Comparison of ENCODE assay signal across 8 mouse cellular contexts in the genomic region with DNA sequence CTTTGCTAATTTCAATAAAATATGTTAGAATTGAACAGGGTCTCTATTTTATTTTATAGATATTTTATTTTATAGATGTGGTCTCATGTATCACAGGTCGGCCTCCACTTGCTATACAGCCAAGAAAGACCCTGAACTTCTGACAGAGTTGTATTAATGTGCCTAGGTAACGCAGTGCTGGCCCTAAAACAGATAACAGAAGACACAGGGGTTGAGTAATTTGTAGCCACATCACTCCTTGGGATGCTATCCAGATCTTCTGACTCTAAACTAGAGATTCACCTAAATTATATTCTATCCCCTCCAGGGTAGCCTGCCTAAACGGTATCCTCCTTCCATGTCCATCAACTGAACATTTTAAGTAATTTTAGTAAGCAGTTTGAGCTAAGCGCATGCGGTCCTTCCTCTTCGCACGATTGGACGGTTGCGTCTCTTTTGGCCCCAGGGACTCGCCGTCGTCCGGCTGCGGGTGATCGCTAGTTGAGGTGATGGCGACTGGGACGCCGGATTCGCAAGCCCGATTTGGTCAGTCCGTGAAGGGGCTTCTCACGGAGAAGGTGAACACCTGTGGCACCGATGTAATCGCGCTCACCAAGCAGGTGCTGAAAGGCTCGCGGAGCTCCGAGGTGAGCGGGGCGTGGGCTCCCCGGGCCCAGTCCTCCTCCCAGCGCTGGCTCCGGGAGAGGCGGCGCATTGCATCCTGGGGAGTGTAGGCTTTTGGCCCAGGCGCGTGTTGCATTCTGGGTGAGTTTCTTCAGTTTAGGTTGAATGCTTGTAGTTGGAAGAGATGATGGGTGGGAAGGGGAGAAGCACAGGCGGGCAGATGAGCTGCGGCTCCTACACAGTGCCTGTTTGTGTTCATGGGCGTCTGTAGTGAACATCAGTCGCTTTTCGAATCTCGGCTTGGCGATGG. TPM values are rescaled to one million over a fixed set of nuclear protein-coding genes. Genes with fewer than 3 reads are reported as not detected.
DNase-seq lines count a peak whose midpoint lies in the region; ATAC-seq and TF ChIP-seq lines count a peak whose summit lies in the region.

TSS of gene Borcs7 (plus strand) at position 447 of the 913 bp plus-strand sequence.

- H3K9me3 ChIP-seq in embryonic facial prominence, embryonic 14.5 days (ENCODE audit: control insufficient read depth, low read length): no peaks in the 10 kb centered on the region
- no peaks in the 10 kb centered on the region for H3K9me3 ChIP-seq in limb, embryonic 14.5 days (ENCODE audit: control insufficient read depth, low read length)
- no peaks in the 10 kb centered on the region for H3K9me3 ChIP-seq in midbrain, postnatal 0 days (ENCODE audit: low read length)

- 3% methylated on average over 39 of the region's 44 CpGs for WGBS in embryonic facial prominence, embryonic 14.5 days
- 2% methylated on average over 44 of the region's 44 CpGs for WGBS in limb, embryonic 14.5 days
- 2% methylated on average over 44 of the region's 44 CpGs for WGBS in midbrain, postnatal 0 days

- 0 out of 2 replicates have a peak, but pooled peaks cover 6% of the 10 kb centered on the region for H3K36me3 ChIP-seq in embryonic facial prominence, embryonic 14.5 days (ENCODE audit: control insufficient read depth, insufficient read depth, low read length)
- no peaks in the 10 kb centered on the region for H3K36me3 ChIP-seq in limb, embryonic 14.5 days (ENCODE audit: control insufficient read depth, insufficient read depth, low read length)
- H3K36me3 ChIP-seq in midbrain, postnatal 0 days (ENCODE audit: insufficient read depth, low read length): 0 out of 2 replicates have a peak, but pooled peaks cover 4% of the 10 kb centered on the region

- peak within 1 kb of the TSS; percentile 67 for H3K4me3 ChIP-seq in embryonic facial prominence, embryonic 14.5 days (ENCODE audit: low read depth, low read length)
- peak within 1 kb of the TSS; percentile 67 for H3K4me3 ChIP-seq in limb, embryonic 14.5 days (replicated peaks; ENCODE audit: low read length)
- H3K4me3 ChIP-seq in midbrain, postnatal 0 days (ENCODE audit: low read depth, low read length): peak within 1 kb of the TSS; percentile 65

- H3K9ac ChIP-seq in embryonic facial prominence, embryonic 14.5 days (ENCODE audit: low read depth, low read length): peak within 1 kb of the TSS; percentile 86
- H3K9ac ChIP-seq in limb, embryonic 14.5 days (ENCODE audit: low read depth, low read length, severe bottlenecking): peak within 1 kb of the TSS; percentile 81
- H3K9ac ChIP-seq in midbrain, postnatal 0 days (replicated peaks; ENCODE audit: low read length, poor library complexity, severe bottlenecking): peak within 1 kb of the TSS; percentile 88

- TF ChIP-seq POLR2A in limb, embryonic 14.5 days (IDR thresholded peaks at IDR 0.05; ENCODE audit: borderline replicate concordance, extremely low read depth, insufficient read depth, insufficient read length): 0 out of 2 replicates have a peak, but pooled peaks have one; percentile 50

- no peaks in the 10 kb centered on the region for H3K27me3 ChIP-seq in embryonic facial prominence, embryonic 14.5 days (replicated peaks; ENCODE audit: control insufficient read depth, insufficient read depth, low read length)
- H3K27me3 ChIP-seq in limb, embryonic 14.5 days (ENCODE audit: control insufficient read depth, insufficient read depth, low read length): no peaks in the 10 kb centered on the region
- H3K27me3 ChIP-seq in midbrain, postnatal 0 days (ENCODE audit: insufficient read depth, low read length): no peaks in the 10 kb centered on the region

- H3K27ac ChIP-seq in embryonic facial prominence, embryonic 14.5 days (replicated peaks; ENCODE audit: low read depth, low read length): peak within 1 kb of the TSS; percentile 69; the same call in 1 of the 2 replicates
- H3K27ac ChIP-seq in limb, embryonic 14.5 days (replicated peaks; ENCODE audit: low read depth, low read length): peak within 1 kb of the TSS; percentile 74
- H3K27ac ChIP-seq in midbrain, postnatal 0 days (ENCODE audit: low read depth, low read length): peak within 1 kb of the TSS; percentile 89

- DNase-seq in 3T3-L1 (ENCODE audit: low read depth, low spot score): peak; percentile 86
- DNase-seq in adrenal gland, postnatal 4 days (ENCODE audit: low spot score in 2 of 2): peak; percentile 71 to 77
- peak; percentile 95 for DNase-seq in embryonic facial prominence, embryonic 14.5 days (ENCODE audit: low spot score)
- peak; percentile 93 for DNase-seq in heart, adult 8-10 months (ENCODE audit: low spot score)
- peak; percentile 88 for DNase-seq in kidney, adult 9 months
- peak; percentile 90 for DNase-seq in limb, embryonic 14.5 days (ENCODE audit: low spot score)
- peak; percentile 94 for DNase-seq in midbrain, postnatal 0 days (ENCODE audit: low spot score)
- peak; percentile 69 to 79 for DNase-seq in spleen, postnatal 14 days (ENCODE audit: low spot score in 2 of 2)

- peaks cover 9% of the 10 kb centered on the region; the same call in 1 of the 2 replicates for H3K4me1 ChIP-seq in embryonic facial prominence, embryonic 14.5 days (ENCODE audit: control insufficient read depth, insufficient read depth, low read length)
- H3K4me1 ChIP-seq in limb, embryonic 14.5 days (ENCODE audit: control insufficient read depth, insufficient read depth, low read length): peaks cover 9% of the 10 kb centered on the region
- no peaks in the 10 kb centered on the region for H3K4me1 ChIP-seq in midbrain, postnatal 0 days (ENCODE audit: insufficient read depth, low read length)

- peak within 1 kb of the TSS; percentile 65 for H3K4me2 ChIP-seq in embryonic facial prominence, embryonic 14.5 days (ENCODE audit: low read depth, low read length)
- H3K4me2 ChIP-seq in limb, embryonic 14.5 days (replicated peaks; ENCODE audit: low read depth, low read length, severe bottlenecking): peak within 1 kb of the TSS; percentile 61
- peak within 1 kb of the TSS; percentile 59 for H3K4me2 ChIP-seq in midbrain, postnatal 0 days (ENCODE audit: low read depth, low read length, poor library complexity, severe bottlenecking)

- peak; percentile 98 for ATAC-seq in embryonic facial prominence, embryonic 14.5 days (ENCODE audit: low read depth)
- ATAC-seq in limb, embryonic 14.5 days (ENCODE audit: low FRiP score, low read depth): peak; percentile 96
- ATAC-seq in midbrain, postnatal 0 days (ENCODE audit: low FRiP score): peak; percentile 93

- TF ChIP-seq CTCF in midbrain, postnatal 0 days (IDR thresholded peaks at IDR 0.05): no peak

RNA-seq across cellular contexts. Expression of gene Borcs7, which starts in this region (rescaled TPM):
- total RNA-seq in adrenal gland, postnatal 4 days (2021): 10 to 100 TPM; 16.2 to 20.9 TPM
- 13.9 and 14.3 TPM in 2 replicates for polyA plus RNA-seq in embryonic facial prominence, embryonic 14.5 days (2014; fragmentation: Nextera tagmentation; extraction: Ambion mirVana)
- total RNA-seq in heart, adult 8-10 months (2022): 10 to 100 TPM in 1 of 4 experiments, 1 to 10 TPM in 3; 7.7 to 11.1 (median 8.6) TPM
- 9.0 and 9.5 TPM in 2 replicates for polyA plus RNA-seq in limb, embryonic 14.5 days (2012; rRNA removed)
- polyA plus RNA-seq in limb, embryonic 14.5 days (2014; fragmentation: Nextera tagmentation; extraction: Ambion mirVana): 13.5 and 13.7 TPM in 2 replicates
- total RNA-seq in midbrain, postnatal 0 days (2014; rRNA removed): 13.2 and 16.3 TPM in 2 replicates
- 41.3 and 43.0 TPM in 2 replicates for polyA plus RNA-seq in midbrain, postnatal 0 days (2015; fragmentation: Nextera tagmentation; extraction: Ambion mirVana)

Comparison
In these comparisons a context has a peak if more than half of its experiments do, and no peak if none do; other contexts are left out.
1. Peak in every context shown above with its lines: DNase-seq, ATAC-seq, H3K4me3 ChIP-seq and H3K27ac ChIP-seq.